Mouse (Mus musculus) heart, embryonic 15.5 days (tissue): ENCODE results near the gene Cd79a. TPM values are rescaled to one million over a fixed set of nuclear protein-coding genes. Genes with fewer than 3 reads are reported as not detected.

Experiments used
- ATAC-seq: fragments of 200-750 bp; cut with Nextera tagmentation; replicated peaks from 2 replicates; pipeline ENCODE4 v1.8.0; 2017; ENCODE audit warnings: low read depth, moderate TSS enrichment; ENCODE audit not compliant: insufficient number of reproducible peaks, insufficient read depth, low FRiP score
- H3K27ac ChIP-seq: fragments of 300-500 bp; sonication (generic); 2 replicates; pipeline ENCODE4 v1.5.1; 2015; ENCODE audit warnings: mild to moderate bottlenecking, inconsistent platforms
- H3K27me3 ChIP-seq: fragments of 300-500 bp; sonication (generic); 2 replicates; pipeline ENCODE4 v1.6.1; 2015; ENCODE audit warnings: inconsistent platforms
- H3K36me3 ChIP-seq: fragments of 300-500 bp; sonication (generic); 2 replicates; pipeline ENCODE4 v1.6.1; 2015; ENCODE audit warnings: mild to moderate bottlenecking, inconsistent platforms
- H3K4me1 ChIP-seq: fragments of 300-500 bp; sonication (generic); replicated peaks from 2 replicates; pipeline ENCODE4 v1.6.1; 2015; ENCODE audit warnings: inconsistent platforms
- H3K4me2 ChIP-seq: fragments of 300-500 bp; sonication (generic); 2 replicates; pipeline ENCODE4 v1.6.1; 2015; ENCODE audit warnings: inconsistent platforms, mild to moderate bottlenecking, moderate library complexity
- H3K4me3 ChIP-seq: fragments of 300-500 bp; sonication (generic); 2 replicates; pipeline ENCODE4 v1.5.1; 2015; ENCODE audit warnings: mild to moderate bottlenecking, inconsistent platforms
- H3K9ac ChIP-seq: fragments of 300-500 bp; sonication (generic); 2 replicates; pipeline ENCODE4 v1.6.1; 2015; ENCODE audit warnings: mild to moderate bottlenecking, inconsistent platforms
- H3K9me3 ChIP-seq: fragments of 300-500 bp; sonication (generic); replicated peaks from 2 replicates; pipeline ENCODE4 v1.6.1; 2016; ENCODE audit warnings: inconsistent platforms
- WGBS: fragments of 180-500 bp; shearing (Covaris S2); methylation state at CpG from one replicate; pipeline ENCODE4 v1.1.7; 2015; ENCODE audit warnings: mixed read lengths; 5-methylcytosine and 5-hydroxymethylcytosine counted together
- polyA plus RNA-seq: library from polyadenylated mRNA; unstranded; fragments of >200 nt; fragmentation: Nextera tagmentation; extraction: Ambion mirVana; gene quantifications from 2 replicates; pipeline ENCODE4 v1.2.1, GENCODE M21; 2015

The Cd79a gene
- polyA plus RNA-seq, 1 experiment from 2014 or later: 0.21 TPM

DNA sequence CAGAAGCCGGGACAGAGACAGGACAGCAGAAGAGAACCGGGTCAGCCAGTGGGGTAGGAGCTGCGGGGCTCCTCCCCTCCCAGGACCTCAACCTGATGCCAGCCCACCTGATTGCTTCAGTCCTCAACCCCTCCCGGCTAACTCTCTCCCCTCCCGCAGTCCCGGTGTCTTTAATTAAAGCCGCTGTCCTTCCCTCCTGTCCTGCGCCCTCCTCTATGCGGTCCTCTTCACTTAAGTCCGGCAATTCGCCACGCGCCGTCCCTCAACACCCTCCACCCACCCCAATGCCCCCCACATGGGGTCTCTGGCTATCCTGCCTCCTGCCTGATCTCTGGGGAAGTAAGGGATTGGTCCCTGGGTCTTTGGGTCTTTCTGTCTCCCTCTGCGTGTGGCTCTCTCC lies 34.5 kb downstream of the Cd79a start:
- Histone ChIP-seq H3K4me1 (peaks cover 3% of the 10 kb centered on the region), H3K4me3 (no peak overlapping the region), H3K27ac (no peak overlapping the region), H3K4me2 (no peak overlapping the region), H3K9ac (no peak overlapping the region), H3K36me3 (no peaks in the 10 kb centered on the region; the same call in 1 of the 2 replicates), H3K27me3 (peaks cover 86% of the 10 kb centered on the region), H3K9me3 (no peaks in the 10 kb centered on the region)
- no peak for ATAC-seq
- WGBS: 2% methylated on average over 15 of the region's 15 CpGs

DNA sequence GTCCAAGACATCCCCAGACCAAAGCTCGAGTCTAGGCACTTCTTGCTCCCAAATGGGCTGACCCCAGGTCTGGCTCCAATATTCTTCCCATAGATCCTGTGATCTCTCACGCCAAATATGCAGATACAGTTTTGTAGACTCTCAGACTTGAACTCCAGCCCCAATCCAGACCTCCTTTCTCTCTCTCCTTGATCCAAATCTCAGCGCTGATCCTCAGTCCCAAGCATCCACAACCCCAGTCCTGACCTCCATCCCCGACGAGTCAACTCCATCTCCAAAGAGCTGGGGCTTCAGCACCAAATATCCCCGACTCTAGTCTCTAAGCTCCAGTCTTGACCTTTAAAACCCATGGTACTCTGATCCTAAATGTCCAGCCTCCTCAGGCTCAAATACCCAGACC lies 46.5 kb downstream of the Cd79a start:
- Histone ChIP-seq H3K4me3 (no peak overlapping the region), H3K27me3 (peaks cover 100% of the 10 kb centered on the region), H3K4me2 (no peak overlapping the region), H3K9ac (no peak overlapping the region), H3K36me3 (no peaks in the 10 kb centered on the region), H3K4me1 (peaks cover 9% of the 10 kb centered on the region), H3K27ac (no peak overlapping the region), H3K9me3 (no peaks in the 10 kb centered on the region)
- 11% methylated on average over 6 of the region's 6 CpGs for WGBS
- ATAC-seq: no peak

DNA sequence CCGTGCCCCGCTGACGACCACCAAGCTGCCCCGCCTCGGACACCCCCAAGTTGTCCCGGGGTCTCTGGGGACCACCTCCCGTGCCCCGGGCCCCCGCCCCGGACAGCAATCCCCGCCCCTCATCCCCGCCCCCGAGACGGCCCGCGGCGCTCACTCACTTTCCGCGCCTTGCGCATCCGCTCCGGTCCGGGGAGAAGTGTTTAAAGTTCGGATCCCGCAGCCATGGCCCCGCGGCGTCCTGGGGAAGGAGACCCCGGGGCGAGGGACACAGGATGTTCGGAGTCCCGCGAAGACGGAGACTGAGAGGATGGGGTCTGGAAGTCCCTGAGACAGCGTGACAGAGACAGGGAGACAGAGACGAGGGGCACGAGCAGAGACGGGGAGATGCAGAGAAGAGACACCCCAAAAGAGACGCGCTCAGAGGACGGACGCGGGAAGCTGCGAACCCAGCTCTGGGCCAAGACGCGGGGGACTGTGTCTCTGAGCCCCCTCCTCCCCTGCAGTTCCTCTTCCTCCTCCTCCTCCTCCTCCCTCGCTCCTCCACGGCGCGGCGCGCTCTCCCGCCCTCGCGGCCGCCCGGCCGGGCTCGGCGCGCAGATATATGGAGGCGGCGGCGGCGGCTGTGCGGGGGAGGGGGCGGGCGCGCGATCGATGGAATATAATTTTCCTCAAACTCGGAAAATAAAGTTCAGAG lies 47.2 kb downstream of the Cd79a start, which contains the start of gene Gm4881:
TSS of gene Gm4881 (minus strand) at position 238 of the 694 bp plus-strand sequence.
- H3K4me1 ChIP-seq: peaks cover 9% of the 10 kb centered on the region
- H3K27me3 ChIP-seq: peaks cover 100% of the 10 kb centered on the region
- no peaks in the 10 kb centered on the region for H3K9me3 ChIP-seq
- no peak within 1 kb of the TSS for H3K27ac ChIP-seq
- no peak within 1 kb of the TSS for H3K9ac ChIP-seq
- H3K4me3 ChIP-seq: peak within 1 kb of the TSS; percentile 44
- peak within 1 kb of the TSS; percentile 66 for H3K4me2 ChIP-seq
- ATAC-seq: no peak
- WGBS: 2% methylated on average over 59 of the region's 72 CpGs
- H3K36me3 ChIP-seq: no peaks in the 10 kb centered on the region

DNA sequence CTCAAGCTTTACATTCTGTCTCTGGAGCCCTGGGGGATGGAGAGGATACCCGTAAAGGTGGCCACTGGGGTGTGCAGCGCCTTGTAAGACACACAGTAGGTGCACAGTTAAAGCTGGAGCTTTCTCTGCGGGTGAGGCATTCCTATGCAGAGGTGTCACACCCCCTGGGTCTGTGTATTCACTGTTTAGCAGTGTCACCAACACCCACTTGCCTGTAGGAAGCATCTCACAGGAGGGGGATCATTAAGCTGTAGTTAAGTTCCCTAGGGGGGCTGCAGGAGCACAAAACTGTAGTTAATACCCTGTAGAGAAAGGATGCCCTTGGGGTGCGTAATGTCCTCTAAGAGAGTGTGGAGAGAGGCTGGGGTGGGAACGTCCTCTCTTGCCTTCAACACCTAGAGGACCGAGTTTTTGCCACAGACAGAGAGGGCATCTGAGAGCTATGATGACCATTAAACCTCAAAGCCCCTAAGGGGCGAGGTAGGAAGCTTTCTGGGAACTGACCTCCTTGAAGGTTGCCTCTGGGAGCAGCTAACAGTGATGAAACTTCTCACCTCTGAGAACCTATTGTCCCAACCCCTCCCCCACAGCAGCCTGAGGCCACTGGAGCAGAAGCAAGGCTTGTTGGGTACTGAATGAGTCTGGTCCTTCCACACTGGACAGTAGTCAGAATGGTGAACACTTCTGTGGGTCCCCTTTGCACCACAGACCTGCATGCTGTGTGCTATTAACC lies 50.3 kb downstream of the Cd79a start:
- Histone ChIP-seq H3K4me2 (no peak overlapping the region), H3K9ac (no peak overlapping the region), H3K4me3 (no peak overlapping the region), H3K9me3 (no peaks in the 10 kb centered on the region), H3K4me1 (peaks cover 9% of the 10 kb centered on the region), H3K36me3 (no peaks in the 10 kb centered on the region), H3K27me3 (peaks cover 100% of the 10 kb centered on the region), H3K27ac (no peak overlapping the region)
- no peak for ATAC-seq
- 4% methylated on average over 7 of the region's 7 CpGs for WGBS

DNA sequence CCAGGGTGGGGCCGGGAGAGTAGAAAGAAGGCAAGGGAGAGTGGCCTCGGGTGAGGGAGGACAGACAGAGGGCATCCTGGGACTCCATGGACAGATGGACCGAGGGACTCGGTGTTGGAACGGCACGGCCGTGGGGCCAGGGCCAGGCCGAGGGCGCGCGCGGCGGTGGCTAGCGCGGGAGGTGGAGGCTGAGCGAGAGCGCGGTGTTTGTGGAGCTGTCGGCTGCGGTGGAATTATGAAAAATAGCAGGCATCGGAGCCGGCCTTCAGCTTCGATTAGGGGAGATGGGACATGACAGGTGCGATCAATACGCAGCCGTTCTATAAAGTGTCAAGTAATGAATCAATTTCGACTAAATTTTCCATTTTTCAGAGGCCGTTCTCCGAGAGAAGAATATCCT lies 51.6 kb downstream of the Cd79a start:
- Histone ChIP-seq H3K9ac (no peak overlapping the region), H3K4me3 (no peak overlapping the region), H3K36me3 (no peaks in the 10 kb centered on the region), H3K27me3 (peaks cover 100% of the 10 kb centered on the region), H3K4me1 (peaks cover 9% of the 10 kb centered on the region), H3K27ac (no peak overlapping the region), H3K4me2 (no peak overlapping the region), H3K9me3 (no peaks in the 10 kb centered on the region)
- ATAC-seq: no peak
- WGBS: 4% methylated on average over 29 of the region's 29 CpGs

DNA sequence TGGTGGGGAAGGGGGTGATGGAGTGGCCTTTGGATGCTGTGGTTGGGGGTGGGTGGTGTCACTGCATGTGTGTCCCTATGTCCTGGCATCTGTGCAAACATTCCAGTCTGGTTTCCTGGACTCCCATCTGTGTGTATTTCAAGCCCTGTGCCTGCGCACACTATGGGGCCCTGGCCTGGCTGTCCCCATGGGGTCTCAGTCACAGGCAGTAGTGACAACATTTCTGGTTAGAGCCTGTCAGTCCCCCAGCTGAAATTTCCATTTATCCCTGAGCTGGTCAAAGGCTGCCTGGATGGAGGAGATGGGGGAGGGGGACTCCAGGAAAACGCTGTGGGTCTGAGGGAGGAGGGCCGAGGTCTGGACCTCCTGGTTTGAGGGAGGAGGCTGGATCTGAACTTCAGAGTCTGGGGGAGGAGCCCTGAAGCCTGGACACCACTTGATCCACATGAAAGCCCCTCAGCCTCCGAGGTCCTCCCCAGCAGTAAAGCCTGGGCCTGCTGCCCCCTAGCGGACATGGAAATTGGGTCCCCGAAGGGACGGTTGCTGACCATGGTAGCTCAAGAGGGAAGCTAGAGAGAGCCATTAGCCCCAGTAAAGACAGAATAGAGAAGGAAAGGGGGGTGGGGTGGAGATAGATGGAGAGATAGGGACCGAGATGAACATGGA lies 52.9 kb downstream of the Cd79a start:
- Histone ChIP-seq H3K9ac (no peak overlapping the region), H3K27ac (no peak overlapping the region), H3K4me2 (no peak overlapping the region), H3K9me3 (no peaks in the 10 kb centered on the region), H3K4me1 (peaks cover 11% of the 10 kb centered on the region), H3K36me3 (no peaks in the 10 kb centered on the region), H3K27me3 (peaks cover 100% of the 10 kb centered on the region), H3K4me3 (no peak overlapping the region)
- no peak for ATAC-seq
- WGBS: under 1% methylated on average over 8 of the region's 8 CpGs

Other genes with a start within 250 kb of the Cd79a start
- gene Tex101, start 220.7 kb upstream of the Cd79a start, polyA plus RNA-seq: not detected in 2 replicates
- not detected in 2 replicates for gene BC049730, start 188.1 kb upstream of the Cd79a start, polyA plus RNA-seq
- not detected in 2 replicates for gene Gm4763, start 170.5 kb upstream of the Cd79a start, polyA plus RNA-seq
- 0.13 and 0.27 TPM in 2 replicates for gene Cd177, start 137.1 kb upstream of the Cd79a start, polyA plus RNA-seq
- 0.20 TPM in 1 of 2 replicates, not detected in the other for gene Ceacam10, start 120.2 kb upstream of the Cd79a start, polyA plus RNA-seq
- 7.4 and 8.9 TPM in 2 replicates for gene Gm9844, start 35.2 kb upstream of the Cd79a start, polyA plus RNA-seq
- not detected in 2 replicates for gene Lypd4, start 27.4 kb upstream of the Cd79a start, polyA plus RNA-seq
- not detected in 2 replicates for gene Dmrtc2, start 27.3 kb upstream of the Cd79a start, polyA plus RNA-seq
- gene Rps19, start 13.0 kb upstream of the Cd79a start, polyA plus RNA-seq: 1,190 and 1,237 TPM in 2 replicates
- gene Arhgef1, start 5.5 kb downstream of the Cd79a start, polyA plus RNA-seq: 59.2 and 92.5 TPM in 2 replicates
- not detected in 2 replicates for gene Gm4881, start 47.1 kb downstream of the Cd79a start, polyA plus RNA-seq
- gene Rabac1, start 75.4 kb downstream of the Cd79a start, polyA plus RNA-seq: 211 and 225 TPM in 2 replicates
- gene Atp1a3, start 108.6 kb downstream of the Cd79a start, polyA plus RNA-seq: 0.54 and 1.9 TPM in 2 replicates
- 2.4 and 4.4 TPM in 2 replicates for gene Grik5, start 175.0 kb downstream of the Cd79a start, polyA plus RNA-seq
- gene Zfp574, start 175.2 kb downstream of the Cd79a start, polyA plus RNA-seq: 15.4 and 23.0 TPM in 2 replicates